Mouse (Mus musculus): ENCODE data around the gene Ralgps1. TPM values are rescaled to one million over a fixed set of nuclear protein-coding genes. Genes with fewer than 3 reads are reported as not detected.
A peak's percentile ranks its signal among the peaks of the same experiment; 100 is the strongest.

Gene Ralgps1
- 1 to 10 TPM; 6.2 to 7.0 (median 6.4) TPM for total RNA-seq (2022)

DNA sequence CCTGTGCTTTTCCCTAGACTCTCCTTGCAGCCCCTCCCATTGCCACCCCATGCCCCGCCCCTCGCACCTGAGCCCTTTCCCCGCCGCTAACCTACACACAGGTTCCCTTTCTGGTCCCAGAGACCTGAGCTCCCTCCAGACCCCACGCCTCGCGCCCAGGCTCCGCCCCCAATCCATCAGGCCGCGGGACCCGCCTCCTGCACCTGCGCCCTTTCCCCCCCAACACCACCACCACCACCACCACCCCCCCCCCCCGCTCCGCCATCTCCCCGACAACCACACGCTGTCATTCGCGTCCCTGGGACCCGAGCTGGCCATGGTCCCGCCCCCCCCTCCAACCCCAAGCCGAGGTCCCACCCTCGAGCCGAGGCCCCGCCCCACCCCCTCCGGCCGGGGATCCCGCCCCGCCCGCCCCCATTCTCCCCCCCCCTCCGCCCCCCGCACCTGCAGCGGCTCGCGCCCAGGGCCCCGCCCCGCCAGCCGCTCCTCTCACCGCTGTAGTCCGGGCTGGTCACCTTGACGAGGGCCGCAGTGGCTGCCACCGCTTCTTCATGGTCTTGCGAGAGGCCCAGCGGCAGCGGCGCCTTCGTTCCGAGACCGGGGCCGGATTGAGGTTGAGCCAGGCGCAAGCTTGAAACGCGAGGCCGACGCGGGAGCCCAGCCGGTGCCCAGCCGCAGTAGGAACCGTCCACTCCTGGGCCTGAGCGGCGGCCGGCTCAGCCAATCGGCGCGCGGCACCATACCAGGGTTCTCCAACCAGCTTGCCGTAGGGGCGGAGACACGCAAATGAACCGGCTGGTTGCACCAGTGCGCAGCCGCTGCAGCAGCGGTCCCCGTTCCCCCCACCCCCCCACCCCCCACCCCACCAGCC is at the start of gene Ralgps1:
Gene Ralgps1, minus strand, starts transcription at position 710 of the 871 bp plus-strand sequence.
- DNase-seq (ENCODE audit: low spot score) = peak; percentile 94

DNA sequence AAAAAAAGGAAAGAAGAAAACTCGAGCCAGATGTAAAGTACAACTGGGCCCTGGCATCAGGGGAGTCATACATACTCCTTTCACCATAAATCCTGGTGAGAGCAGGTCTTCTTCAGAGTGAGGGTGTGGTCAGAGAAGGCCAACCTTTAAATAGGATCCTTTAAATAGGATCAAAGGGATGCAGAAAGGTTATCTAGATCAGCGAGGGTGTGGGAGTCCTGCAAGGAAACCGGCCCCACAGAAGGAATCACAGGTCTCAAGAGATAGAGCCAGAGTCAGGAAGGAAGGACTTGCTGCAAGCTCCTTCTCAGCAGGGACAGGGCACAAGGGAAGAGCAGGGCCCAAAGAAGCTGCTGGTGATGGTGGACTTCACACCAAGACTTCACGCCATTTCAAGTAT is 46.2 kb upstream of the Ralgps1 start:
- DNase-seq (ENCODE audit: low spot score) = no peak

DNA sequence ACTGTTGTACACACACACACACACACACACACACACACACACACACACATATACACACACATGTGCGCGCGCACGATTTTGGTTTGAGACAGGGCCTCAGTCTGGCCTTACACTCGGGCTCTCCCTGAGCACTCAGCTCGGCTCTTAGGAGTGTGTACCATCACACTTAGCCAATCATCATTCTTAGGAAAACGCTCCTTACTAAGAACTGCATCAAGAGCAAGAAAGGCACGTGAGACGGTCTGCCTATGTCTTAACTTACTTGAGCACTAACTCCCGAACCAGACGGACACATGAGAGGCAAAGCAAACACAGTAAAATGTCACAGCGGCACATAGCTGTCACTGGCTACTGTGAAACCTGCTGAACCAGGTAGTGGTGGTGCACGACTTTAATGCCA is 42.7 kb upstream of the Ralgps1 start:
- DNase-seq (ENCODE audit: low spot score) = no peak

DNA sequence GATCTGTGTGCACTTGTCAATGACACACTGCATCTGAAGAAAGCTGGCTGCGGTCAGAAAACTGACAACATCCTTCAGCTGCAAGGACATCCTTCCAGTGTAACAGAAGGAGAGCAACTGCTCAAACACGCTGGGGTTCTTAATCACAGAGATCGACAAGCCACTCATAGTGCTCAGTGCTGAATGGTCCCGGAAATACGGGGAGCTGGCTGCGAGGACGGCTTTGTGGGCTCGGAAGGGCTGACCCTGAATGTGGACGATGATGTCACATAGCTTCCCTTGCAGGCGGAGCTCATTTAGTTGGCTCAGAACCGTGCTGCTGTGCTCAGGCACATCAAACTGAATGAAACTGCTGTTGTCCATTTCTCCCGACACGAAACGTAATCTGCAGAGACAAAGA is 40.8 kb upstream of the Ralgps1 start:
- no peak for DNase-seq (ENCODE audit: low spot score)

DNA sequence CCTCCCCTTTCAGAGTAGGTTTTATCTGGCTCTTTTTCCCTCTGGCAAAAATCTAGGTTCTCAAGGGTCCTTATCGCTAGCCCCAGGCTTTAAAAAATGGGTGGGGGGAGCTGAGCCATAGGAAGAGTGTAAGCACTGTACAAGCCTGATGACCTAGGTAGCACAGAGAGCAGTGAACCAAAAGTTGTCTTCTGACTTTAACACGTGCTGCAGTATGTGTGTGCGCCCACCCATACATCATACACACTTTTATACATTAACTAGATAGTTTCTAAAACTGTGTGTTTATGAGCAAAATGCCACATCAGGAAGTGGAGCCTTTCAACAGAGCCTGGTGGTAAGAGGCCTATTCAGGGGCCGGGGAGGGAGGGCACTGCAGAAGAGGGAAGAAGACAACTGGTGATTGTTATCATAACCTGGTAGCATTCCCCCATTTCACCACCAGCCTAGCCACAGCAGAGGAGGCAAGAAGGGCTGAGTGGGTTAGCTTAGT is 32.3 kb upstream of the Ralgps1 start:
- DNase-seq (ENCODE audit: low spot score) = no peak

DNA sequence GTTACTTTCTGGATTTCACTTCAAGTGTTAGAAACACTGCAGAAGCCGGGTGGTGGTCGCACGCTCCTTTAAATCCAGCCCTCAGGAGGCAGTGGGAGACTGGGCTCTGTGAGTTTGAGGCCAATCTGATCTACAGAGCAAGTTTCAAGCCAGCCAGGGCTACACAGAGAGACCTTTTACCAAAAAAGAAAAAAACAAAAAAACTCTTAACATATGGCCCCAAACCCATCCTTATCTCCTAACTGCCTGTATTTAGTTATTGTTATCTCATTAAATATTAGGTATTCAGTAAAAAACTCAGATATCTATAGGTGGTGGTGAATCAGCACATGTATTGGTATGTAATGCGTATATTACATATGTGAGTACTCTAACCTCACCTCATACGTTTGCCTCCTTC is 31.4 kb upstream of the Ralgps1 start:
- DNase-seq (ENCODE audit: low spot score) = no peak

DNA sequence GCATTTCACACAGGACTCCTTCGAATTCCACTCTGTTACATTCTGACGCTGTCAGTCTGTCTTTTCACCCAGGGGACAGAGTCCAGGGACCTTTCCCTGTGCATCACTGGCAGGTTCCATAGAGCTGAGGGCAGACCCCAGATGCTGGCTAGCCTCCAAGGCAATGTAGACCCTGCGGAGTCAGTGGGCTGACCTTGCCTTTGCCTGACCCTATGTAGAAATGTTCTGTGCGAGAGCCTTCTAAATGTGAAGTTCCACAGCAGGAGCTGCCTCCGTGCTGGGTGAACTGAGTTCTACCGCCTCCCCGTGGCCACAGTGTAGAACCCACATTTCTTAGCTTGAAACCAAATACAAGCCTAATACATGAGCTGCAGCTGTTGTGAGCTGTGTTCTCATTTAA is 30.9 kb upstream of the Ralgps1 start:
- peak; percentile 35 for DNase-seq (ENCODE audit: low spot score)

DNA sequence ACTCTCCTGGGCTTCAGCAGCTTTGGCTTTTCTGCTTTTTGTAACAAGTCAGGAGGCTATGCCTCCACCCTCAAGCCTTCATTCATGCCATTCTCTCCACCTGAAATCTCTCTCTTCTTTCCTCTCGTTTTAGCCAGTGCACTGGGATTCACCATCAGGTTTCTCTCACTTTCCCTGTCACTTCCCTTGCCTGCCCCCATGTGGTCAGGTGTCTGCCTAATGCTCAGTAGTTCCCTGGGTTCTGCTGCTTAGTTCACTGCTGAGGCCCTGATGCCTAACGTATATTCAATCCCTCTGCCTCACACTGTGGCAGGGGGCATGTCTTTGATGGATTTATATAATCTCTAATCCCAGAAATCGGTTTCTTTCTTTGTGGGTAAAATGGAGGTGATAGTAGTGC is 29.9 kb upstream of the Ralgps1 start:
- no peak for DNase-seq (ENCODE audit: low spot score)

DNA sequence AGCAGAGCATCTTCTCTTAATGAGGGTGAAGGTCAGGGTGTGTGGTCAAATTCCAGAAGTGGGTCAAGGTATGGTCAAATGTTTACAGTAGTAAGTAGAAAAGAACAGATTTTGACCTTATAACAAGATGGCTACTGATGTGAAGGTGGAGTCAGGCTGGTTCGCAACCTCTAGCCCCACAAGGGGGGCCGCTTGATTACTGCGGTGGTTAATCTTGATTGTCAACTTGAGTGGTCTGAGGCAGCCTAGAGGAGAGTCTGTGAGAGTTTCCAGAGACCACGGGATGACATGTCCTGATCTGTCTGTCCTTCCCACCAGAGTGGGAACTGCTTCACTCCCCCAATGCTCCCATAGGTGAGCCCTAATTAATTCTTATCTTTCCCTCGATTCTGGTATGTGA is 29.3 kb upstream of the Ralgps1 start:
- DNase-seq (ENCODE audit: low spot score) = no peak

DNA sequence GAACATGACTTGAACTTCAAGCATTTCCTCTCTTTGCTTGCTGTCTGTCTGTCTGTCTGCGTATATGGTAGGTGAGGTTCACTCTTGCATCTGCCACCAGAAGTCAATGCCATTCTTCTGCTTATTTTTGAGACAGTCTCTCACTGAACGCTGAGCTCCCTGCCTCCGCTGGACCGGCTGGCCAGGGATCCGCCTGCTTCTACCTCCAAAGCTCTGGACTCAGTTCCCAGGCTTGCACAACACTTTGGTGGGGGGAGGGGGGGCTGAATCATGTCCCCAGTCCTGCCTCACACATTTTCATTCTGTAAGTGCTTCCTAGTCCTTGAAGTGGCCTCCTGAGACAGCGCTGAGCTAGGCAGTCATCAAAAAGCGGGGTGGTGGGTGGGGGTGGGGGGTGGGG is 27.8 kb upstream of the Ralgps1 start:
- DNase-seq (ENCODE audit: low spot score) = no peak

DNA sequence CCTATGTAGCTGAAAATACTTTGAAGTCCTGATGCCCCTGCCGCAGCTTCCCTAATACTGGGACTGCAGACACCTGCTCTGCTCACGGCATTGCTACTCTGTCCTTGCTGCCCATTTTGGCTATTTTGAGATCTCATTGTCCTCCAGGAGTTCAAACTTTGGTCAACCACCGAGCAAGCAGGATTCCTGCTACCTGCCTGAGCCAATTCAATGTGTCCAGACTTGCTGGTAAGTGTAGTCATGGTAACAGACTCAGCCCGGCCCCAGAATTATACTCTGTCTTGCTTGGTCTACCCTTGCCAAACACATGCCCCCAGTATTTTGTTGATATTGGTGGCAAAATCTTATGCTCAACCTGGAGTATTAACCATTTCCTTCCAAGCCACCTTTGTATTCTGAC is 25.8 kb upstream of the Ralgps1 start:
- DNase-seq (ENCODE audit: low spot score) = no peak

DNA sequence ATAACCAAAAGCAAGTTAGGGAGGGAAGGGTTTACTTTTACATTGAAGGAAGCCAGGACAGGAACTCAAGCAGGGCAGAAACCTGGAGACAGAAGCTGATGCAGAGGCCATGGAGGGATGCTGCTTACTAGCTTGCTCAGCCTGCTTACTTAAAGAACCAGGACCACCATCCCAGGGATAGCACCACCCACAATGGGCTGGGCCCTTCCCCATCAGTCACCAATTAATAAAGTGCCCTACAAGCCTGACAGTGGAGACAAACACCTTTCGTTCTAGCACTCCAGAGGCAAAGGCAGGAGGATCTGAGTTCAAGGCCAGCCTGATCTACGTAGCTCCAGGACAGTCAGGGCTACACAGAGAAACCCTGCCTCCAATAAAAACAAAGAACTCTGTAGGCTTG is 23.8 kb upstream of the Ralgps1 start:
- no peak for DNase-seq (ENCODE audit: low spot score)

DNA sequence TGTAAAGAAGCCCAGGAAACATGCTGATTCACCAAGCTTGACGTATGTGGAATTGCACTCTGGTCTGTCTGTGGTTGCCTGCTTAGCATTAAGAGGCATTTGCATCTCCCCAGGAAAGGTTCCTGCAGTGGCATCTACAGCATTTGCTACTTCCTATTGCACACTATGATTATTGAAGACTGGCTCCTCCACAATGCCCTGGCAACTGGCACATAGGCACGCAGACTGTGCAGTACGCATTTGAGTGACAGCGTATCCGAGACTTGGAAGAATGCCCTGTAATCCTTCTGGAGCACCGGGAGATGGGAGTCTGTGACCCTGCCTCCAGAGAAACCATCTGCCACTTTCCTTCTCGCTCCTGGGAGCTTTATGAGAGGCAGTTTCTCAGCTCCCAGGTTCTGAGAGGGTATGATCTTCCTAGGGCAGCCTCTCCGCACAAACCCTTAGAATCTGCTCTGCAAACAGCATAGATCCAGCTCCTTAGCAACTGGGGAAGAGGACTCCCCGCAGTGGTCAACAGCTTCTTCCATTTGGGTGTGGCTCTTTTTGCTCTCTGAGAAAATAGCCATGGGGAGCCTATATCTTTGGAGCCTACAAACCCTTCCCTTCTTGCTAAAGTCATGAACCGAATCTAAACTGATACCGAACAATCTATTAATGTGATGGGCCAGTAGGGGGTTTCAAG is 22.8 kb upstream of the Ralgps1 start:
- DNase-seq (ENCODE audit: low spot score) = no peak

DNA sequence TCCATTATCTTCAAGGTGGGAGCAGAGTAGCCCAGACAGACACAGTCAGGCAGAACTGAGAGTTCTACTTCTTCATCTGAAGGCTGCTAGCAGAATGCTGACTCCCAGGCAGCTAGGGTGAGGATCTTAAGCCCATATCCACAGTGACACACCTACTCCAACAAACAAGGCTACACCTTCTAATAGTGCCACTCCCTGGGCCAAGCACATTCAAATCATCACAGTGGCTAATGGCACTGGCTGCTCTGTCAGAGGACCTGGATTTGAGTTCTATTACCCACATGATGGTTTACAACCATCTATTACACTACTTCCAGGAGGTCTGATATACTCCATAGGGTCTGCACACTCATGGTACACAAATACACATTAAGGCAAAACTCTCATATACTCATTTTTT is 21.7 kb upstream of the Ralgps1 start:
- DNase-seq (ENCODE audit: low spot score) = no peak

DNA sequence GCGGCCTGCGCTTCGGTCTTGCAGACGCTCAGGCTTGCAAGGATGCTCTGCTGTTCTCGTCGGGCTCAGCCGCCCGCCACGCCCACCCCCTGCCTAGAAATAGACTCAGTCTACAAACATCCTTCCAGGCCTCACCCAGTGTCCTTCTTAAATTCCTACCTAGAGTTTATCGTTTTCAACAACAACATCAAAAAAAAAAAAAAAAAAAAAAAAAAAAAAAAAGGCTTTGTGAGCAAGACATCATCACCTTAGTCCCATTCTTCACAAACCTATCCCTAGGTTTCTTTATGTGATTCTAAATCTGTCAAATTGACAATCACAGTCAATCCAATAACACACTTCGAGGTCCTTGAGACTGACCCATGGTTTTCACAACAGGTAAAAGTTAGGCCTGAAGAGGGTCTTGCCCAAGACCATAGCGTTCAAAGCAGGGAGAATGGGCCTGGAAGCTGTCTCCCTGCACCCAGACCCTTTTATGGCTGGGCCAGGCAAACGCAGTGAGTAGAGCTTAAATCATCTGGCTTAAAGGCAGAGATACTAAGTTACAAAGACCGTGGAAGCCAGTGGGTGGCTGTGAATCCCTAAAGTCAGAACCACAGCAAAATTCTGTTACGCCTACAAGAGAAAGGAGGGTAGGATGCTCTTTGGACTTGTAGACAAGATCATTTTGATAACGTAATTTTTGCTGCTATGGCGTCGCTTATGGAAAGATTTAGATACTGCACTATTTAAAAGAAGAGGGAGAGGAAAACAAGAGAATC is 542 bp upstream of the Ralgps1 start:
- no peak for DNase-seq (ENCODE audit: low spot score)

DNA sequence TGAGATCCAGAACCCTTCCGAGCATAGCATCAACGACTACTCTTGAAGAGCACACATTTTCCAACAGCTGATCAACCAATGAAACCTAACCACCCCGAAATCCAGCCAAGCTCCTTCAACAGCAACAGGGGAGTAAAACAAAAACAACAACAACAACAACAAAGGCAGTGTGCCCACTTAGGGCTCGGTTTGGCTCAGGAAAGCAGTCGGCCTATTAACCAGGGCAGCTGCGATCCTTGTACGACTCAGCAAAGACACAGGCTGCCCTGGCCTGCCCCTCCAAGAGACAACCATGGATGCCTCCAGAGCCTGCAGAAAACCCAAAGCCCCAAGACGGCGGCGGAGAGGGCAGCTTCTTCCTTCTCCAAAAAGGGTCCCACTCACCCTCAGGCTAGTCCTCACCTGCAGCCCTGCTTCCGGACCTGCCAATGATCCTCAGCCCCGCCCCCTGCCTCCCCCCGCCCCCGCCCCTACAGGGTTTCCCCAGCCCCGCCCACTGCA is 960 bp downstream of the Ralgps1 start:
- DNase-seq (ENCODE audit: low spot score) = no peak

DNA sequence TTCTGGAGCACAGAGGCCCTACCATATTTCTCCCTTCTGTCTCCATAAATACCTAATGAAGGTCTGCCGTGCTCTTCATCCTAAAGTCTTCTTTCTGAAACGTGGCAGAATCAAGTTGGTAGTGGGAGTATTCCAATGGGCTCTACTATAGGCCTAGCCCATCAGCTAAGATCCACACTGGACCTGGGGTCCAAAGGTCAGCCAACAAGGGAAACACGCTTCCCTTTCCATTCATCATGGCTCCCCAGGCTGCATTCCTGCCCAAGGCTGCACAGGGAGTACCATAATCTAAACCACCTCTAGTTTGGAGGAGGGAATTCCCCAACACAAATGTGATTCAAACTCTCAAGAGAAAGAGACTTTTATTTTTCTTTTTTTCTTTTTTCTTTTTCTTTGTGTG is 1.8 kb downstream of the Ralgps1 start:
- no peak for DNase-seq (ENCODE audit: low spot score)

DNA sequence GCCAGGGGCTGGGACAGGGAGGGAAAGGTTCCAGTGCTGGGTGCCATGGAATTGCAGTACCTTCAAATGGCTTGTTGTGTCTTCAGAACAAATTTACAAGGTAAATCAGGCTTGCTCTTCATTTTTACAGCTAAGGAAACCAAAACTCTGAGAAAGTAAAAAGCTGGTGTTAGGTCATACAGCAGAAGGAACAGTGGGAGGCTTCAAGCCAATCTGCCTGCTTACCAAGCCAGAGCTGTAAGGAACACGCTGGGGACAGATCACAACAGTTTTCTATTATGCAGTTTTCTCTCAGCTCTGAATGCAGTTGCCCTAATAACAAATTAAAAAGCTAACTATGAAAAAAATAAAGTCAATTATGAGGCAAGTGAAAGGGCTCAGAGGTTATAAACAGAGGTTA is 2.8 kb downstream of the Ralgps1 start:
- DNase-seq (ENCODE audit: low spot score) = no peak

DNA sequence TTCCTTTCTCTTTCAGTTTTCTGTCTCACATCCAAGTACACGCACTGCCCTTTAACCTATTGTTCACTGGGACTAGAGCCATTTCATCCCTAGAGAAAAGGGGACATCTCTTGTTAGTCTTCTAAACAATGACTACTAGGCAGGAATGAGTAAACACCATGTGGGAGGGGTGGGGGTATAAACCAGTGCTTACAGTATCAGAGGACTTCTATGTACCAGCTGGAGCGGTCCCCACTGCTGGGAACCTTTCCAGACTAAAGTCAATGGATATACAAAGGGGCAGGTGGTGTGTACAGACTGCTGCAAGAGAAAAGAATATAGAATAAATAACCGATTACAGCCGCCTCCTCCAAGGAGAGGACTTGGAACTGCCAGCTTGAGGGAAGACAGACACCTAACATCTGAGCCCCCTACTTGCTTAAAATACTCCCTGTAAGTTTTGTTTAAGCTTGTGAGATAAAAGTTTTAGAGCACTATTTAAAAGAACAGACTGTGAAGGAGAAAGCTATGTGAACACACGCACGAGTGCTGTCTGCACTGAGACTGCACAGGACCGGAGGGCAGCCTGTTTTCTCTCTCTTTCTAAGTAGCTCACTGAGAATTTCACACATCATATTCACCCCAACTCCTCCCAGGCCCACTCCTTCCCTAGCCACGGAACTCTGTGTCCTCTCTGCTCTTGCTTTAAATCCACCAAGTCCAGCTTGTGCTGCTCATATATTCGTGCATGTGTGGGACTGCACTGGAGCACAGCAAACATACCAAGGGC is 5.4 kb downstream of the Ralgps1 start:
- peak; percentile 59 for DNase-seq (ENCODE audit: low spot score)

DNA sequence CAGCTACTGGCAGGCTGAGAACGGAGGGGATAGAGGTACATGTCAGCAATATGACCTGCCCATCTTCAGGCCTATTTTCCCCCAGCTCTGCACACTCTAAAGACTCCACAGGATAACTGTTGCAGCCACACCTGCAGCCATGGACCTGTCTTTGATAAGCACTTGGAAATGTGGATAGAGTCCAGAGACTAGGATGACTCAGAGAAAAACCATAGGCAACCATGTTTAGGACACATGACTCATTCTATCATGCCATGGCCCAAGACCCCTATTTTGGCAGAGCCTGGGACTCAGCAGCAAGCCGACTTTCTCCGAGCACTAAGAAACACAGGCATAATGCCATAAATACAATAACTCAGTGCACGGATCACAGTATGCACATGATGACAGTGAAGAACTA is 6.6 kb downstream of the Ralgps1 start:
- no peak for DNase-seq (ENCODE audit: low spot score)

DNA sequence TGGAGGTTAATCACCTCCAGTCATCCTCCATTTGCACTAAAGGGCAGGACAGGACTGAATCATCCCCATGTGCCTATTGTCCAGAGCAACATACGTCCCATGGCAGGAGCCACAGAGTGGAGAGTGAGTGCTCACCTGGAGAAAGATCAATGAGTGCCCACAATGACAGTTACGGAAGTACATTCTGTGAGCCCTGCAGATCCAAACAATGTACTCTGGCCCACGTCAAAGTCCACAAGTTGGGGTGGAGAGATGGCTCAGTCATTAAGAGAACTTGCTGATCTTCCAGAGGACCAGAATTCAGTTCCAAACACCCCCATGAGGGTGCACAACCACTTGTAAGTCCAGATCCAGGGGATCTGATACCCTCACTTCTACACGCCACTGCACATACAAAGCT is 7.4 kb downstream of the Ralgps1 start:
- no peak for DNase-seq (ENCODE audit: low spot score)

Data from heart, adult 8-10 months (tissue).